Mouse (Mus musculus) T-helper 2 cell (primary cell): ENCODE data around the gene Tspan18.

ENCODE experiments used
- in situ Hi-C: fragments of 300-600 bp; cut with MboI, MseI; formaldehyde crosslinking; loops from one replicate; pipeline ENCODE4 v1.15.1; 2025; ENCODE audit warnings: high pct_unique_total_duplicates

Tspan18 gene

GRCm38 (mm10) chr2:93188020-93188760 is 146.1 kb downstream of the Tspan18 start:
- in situ Hi-C loops = loop anchor here (25.0 kb wide), 1 partner anchor 1176 kb away; the partner anchor contains the start of gene Creb3l1

- in situ Hi-C loops = loop anchor here (25.0 kb wide), 1 partner anchor 1175 kb away; the partner anchor contains the start of gene Creb3l1
These were observed 146.8 kb downstream of the Tspan18 start, which contains the start of gene Trp53i11 for GRCm38 (mm10) chr2:93187323-93187996. TSS of gene Trp53i11 (plus strand) at chr2:93187548.

GRCm38 (mm10) chr2:93182859-93183258 is 151.4 kb downstream of the Tspan18 start:
- in situ Hi-C loops = loop anchor here (25.0 kb wide), 1 partner anchor 1171 kb away; the partner anchor contains the start of gene Creb3l1

GRCm38 (mm10) chr2:93180077-93180844 is 154.0 kb downstream of the Tspan18 start:
- in situ Hi-C loops = loop anchor here (25.0 kb wide), 1 partner anchor 1168 kb away; the partner anchor contains the start of gene Creb3l1

- in situ Hi-C loops = loop anchor here (25.0 kb wide), 1 partner anchor 1167 kb away; the partner anchor contains the start of gene Creb3l1
These were observed 154.7 kb downstream of the Tspan18 start for GRCm38 (mm10) chr2:93179603-93180002.

GRCm38 (mm10) chr2:93178313-93178677 is 156.0 kb downstream of the Tspan18 start:
- in situ Hi-C loops = loop anchor here (25.0 kb wide), 1 partner anchor 1166 kb away; the partner anchor contains the start of gene Creb3l1

GRCm38 (mm10) chr2:93177668-93178312 is 156.5 kb downstream of the Tspan18 start:
- in situ Hi-C loops = loop anchor here (25.0 kb wide), 1 partner anchor 1165 kb away; the partner anchor contains the start of gene Creb3l1

GRCm38 (mm10) chr2:93176871-93177667 is 157.2 kb downstream of the Tspan18 start:
- in situ Hi-C loops = loop anchor here (25.0 kb wide), 1 partner anchor 1165 kb away; the partner anchor contains the start of gene Creb3l1

GRCm38 (mm10) chr2:93176193-93176798 is 158.0 kb downstream of the Tspan18 start:
- in situ Hi-C loops = loop anchor here (25.0 kb wide), 1 partner anchor 1164 kb away; the partner anchor contains the start of gene Creb3l1

GRCm38 (mm10) chr2:93175721-93176120 is 158.6 kb downstream of the Tspan18 start:
- in situ Hi-C loops = loop anchor here (25.0 kb wide), 1 partner anchor 1163 kb away; the partner anchor contains the start of gene Creb3l1

- in situ Hi-C loops = loop anchor here (25.0 kb wide), 1 partner anchor 1163 kb away; the partner anchor contains the start of gene Creb3l1
These were observed 159.0 kb downstream of the Tspan18 start for GRCm38 (mm10) chr2:93175278-93175677.

- in situ Hi-C loops = no loop called here
These were observed 160.1 kb downstream of the Tspan18 start for GRCm38 (mm10) chr2:93174159-93174558.

GRCm38 (mm10) chr2:93172460-93172859 is 161.8 kb downstream of the Tspan18 start:
- in situ Hi-C loops = no loop called here

GRCm38 (mm10) chr2:93171929-93172328 is 162.4 kb downstream of the Tspan18 start:
- in situ Hi-C loops = no loop called here

GRCm38 (mm10) chr2:93170845-93171200 is 163.5 kb downstream of the Tspan18 start:
- in situ Hi-C loops = no loop called here

- in situ Hi-C loops = no loop called here
These were observed 164.0 kb downstream of the Tspan18 start for GRCm38 (mm10) chr2:93170156-93170844.

- in situ Hi-C loops = no loop called here
These were observed 167.4 kb downstream of the Tspan18 start for GRCm38 (mm10) chr2:93166734-93167406.

GRCm38 (mm10) chr2:93166295-93166694 is 168.0 kb downstream of the Tspan18 start:
- in situ Hi-C loops = no loop called here
